Mouse (Mus musculus): ENCODE measurements around the gene Myb.

The Myb gene

DNA sequence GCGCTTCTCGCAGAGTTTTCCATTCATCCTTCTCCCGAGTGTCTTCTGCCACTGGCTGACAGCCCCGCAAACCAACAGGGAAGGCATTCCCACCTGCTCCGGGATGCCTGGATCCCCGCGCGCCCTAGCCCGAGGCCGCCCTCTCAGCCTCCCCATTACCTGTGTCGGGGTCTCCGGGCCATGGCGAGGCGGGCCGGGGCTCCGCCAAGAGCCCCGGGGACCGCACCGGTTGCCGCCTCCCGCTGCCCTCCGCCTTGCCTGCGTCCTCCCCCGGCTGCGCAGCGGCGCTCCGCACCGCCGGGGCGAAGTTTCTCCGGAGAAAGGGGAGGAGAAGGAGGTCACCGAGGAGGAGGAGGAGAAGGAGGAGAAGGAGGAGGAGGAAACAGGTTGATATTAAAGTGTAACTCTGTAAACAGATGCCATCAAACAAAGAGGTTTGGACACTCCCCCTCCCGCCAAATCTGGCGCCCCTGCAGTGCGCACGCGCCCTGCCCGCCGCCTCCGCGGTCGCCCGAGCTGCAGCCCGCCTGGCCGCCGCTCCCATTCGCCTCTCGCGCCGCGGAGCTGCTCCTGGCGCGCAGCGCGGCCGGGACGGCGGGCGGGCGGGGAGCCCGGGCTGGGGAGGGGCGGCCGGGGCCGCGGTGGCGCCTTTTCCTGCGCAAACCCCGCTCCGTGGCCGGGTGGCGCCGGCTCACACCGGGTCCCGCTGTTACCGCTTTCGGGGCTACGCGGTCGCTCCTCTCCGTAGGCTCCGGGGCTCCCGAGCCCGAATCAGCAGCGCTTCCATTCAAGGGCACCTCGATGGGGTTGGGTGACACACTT lies at the start of gene Myb:
Myb (minus strand) TSS at position 448 of the 822 bp plus-strand sequence.
- peak; percentile 84 for DNase-seq (ENCODE audit: low read depth, low spot score)

DNA sequence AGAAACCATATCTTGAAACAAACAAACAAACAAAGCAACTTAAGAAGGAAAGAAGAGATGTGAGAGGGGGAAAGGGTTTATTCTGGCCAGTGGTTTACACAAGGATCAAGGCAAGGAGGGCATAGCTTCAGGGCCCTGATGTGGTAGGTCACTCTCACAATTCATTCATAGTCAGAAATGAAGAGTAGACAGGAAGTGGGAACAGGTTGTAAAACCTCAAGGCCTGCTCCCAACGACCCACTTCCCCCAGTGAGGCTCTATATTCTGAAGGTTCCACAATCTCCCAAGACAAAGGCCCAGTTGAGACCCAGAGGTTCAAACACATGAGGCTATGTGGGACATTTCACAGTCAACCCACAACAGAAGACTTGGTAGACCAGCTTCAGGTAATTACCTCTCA lies 46.6 kb upstream of the Myb start:
- no peak for DNase-seq (ENCODE audit: low read depth, low spot score)

DNA sequence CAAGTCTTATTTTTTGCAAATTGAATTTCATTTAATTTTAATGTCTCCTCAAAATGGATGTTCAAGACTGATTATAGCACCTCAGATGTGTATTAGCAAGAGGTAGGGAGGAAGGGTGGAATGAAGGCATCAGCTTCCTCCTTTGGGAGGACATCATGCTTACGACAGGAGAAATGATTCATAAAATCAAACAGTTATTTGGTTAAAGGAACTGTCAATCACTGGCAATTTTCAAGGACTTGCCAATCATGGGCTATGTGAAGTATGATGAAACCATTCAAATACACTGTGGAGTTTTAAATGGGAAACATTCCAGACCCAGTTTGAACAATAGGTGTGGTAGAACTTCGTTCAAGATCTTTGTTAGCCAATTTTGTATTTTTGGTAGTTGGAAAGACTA lies 45.4 kb upstream of the Myb start:
- no peak for DNase-seq (ENCODE audit: low read depth, low spot score)

DNA sequence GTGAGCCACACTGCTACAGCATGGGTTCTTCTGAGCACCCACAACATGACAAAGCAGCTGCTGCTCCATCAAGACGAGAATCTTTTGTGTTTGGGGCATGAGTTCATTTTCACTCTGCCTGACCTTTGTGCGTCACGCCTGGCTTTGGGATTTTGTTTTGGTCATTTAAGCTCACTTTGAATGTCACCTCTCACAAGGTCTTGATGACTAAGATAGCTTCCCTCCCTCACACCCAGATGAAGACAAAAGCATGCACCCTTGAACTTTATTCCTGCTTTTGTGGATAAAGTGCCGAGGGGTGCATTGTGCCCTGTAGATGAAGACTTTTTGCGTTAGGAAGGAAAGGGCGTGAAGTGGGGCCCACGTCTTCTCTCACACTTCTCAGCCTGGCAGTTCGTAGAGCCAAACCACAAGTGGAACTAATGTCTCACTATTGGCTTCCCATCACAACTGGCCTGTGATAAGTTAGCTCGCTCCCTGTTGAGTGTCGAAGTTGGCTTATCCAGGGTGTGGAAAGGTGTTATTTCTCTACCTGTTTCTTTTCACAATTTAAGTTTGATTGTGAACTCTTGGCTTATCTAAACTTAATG lies 43.8 kb upstream of the Myb start:
- no peak for DNase-seq (ENCODE audit: low read depth, low spot score)

DNA sequence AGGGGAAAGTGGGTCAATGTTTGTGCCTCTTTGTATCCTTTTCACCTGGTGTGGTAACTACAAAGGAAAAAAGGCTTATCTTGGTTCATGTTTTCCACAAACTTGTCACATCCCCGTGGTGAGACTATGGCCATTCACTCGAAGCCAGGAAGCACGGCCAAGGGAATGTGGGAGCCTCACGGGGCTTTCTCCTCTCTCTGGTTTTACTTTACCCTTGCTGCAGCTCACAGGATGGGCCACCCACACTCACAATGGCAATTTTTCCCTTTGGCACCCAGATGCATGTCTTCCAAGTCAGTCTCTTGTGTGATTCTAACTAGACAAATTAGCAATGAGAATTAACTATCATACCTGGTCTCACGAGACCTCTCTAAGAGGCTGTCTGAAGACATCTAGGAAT lies 43.1 kb upstream of the Myb start:
- DNase-seq (ENCODE audit: low read depth, low spot score): no peak

DNA sequence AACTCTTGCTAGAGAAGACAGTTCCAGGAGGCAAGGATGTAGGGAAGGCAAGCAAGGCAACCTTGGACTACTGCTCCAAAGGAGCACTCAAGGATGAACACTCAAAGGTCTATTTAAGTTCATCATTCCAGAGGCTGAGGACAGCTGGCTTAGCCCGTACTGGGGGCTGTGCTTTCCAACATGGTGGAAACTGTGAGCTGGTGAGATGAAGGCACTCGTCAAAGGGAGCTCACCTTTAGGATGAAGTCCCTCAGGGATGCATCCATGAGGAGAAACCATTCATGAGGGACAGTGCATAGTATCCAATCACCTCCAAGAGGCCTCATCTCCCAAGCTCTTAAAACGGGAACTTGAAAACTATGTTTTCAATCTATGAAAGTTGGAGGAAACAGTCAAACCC lies 42.7 kb upstream of the Myb start:
- DNase-seq (ENCODE audit: low read depth, low spot score): no peak

DNA sequence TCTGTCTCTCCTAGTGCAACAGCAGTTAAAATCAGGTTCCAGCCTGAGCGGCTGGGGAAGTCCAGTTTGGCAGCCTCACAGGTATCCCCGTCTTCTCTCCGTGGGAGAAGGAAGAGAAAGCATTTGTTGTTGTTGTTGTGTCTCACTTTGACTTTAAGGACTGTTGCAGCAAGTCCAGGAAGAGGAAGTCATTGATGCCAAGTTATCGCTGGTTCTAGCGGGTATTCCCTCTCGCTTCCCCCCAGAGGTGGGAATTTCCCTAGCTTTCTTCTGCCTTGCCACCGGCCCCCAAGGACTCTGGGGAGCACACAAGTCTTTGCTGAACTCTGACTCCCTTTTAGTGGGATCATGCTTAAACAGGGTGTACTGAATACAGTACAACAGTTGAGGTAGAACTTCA lies 40.0 kb upstream of the Myb start:
- no peak for DNase-seq (ENCODE audit: low read depth, low spot score)

DNA sequence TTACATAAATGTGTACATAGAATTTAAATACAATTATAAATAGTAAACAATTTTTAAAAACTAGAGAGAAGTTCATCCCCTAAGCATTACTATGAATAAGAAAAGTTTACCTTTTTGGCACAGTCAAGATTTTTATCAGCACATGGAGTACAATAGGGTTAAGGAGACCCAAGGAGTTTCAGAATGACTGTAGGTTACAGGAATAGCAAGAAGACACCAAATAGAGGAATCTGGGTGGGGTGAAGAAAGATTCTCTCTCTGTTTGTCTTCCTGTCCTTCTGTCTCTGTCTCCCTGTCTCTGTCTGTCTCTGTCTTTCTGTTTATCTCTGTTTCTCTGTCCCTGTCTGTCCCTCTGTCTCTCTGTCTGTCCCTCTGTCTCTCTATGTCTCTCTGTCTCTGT lies 39.5 kb upstream of the Myb start:
- DNase-seq (ENCODE audit: low read depth, low spot score): no peak

DNA sequence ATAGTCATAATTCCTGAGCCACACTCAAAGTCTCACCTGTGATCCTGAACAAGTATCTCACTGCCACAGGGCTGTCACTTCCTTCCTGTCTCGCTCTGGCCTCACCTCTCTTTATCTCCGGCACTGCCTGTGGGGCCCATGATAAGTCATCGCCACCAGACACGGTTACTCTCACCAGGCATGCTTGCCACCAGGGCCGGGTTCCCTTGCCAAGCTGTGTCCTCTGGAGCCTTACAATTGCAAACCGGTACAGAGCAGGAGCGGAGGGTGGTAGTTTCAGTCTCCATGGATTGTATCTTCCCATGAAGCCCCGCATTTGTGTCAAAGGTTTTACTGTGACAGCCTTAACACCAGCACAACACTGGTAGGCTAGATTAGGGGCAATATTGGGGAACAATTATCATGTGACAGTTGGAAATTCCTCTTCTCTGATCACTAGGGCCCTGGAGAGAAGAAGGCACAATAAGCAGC lies 35.9 kb upstream of the Myb start:
- no peak for DNase-seq (ENCODE audit: low read depth, low spot score)

DNA sequence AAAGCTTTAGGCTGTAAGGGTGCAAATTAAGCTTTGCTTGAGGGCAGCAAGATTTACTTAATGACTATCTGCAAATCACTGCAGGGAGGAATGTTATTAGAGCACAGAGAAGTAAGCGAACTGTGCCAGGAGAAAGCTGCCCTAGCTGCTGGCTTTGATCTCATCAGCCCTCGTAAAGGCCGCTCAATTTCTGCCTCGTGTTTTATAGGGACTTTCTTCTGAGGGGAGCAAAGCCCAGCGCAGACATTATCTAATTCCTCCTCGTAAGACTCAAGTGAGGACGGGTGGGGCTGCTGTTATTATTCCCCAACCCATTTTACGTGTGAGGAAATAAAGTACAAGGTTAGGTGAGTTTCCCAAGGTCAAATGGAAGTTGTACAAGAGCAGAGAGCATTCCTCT lies 34.8 kb upstream of the Myb start:
- peak; percentile 19 for DNase-seq (ENCODE audit: low read depth, low spot score)

DNA sequence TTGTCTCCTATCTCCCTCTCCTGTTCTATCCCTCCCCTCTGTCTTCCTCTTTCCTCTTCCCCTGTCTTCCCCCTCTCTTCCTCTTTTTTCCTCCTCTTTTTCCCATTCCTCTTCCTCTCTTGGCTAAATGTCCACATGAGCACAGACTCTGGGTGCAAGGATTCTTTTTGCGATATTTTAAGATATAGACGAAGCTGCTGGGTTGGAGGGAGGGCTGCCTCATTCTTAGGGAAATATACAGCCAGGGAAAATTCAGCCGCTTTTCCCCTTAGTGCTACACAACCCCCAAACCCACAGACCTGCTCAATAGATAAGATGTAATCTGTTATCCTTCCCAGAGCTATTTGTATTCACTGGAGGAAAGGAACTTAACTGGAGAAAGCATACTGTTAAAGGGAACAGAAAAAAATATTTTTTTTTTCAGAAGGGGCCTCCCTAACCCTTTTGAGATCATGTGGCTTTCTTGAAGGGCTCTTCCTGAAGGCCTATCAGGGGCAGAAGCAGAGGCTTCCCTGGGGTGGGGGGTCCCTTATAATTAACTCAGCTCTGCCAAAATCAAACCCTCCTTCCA lies 33.2 kb upstream of the Myb start:
- DNase-seq (ENCODE audit: low read depth, low spot score): no peak

DNA sequence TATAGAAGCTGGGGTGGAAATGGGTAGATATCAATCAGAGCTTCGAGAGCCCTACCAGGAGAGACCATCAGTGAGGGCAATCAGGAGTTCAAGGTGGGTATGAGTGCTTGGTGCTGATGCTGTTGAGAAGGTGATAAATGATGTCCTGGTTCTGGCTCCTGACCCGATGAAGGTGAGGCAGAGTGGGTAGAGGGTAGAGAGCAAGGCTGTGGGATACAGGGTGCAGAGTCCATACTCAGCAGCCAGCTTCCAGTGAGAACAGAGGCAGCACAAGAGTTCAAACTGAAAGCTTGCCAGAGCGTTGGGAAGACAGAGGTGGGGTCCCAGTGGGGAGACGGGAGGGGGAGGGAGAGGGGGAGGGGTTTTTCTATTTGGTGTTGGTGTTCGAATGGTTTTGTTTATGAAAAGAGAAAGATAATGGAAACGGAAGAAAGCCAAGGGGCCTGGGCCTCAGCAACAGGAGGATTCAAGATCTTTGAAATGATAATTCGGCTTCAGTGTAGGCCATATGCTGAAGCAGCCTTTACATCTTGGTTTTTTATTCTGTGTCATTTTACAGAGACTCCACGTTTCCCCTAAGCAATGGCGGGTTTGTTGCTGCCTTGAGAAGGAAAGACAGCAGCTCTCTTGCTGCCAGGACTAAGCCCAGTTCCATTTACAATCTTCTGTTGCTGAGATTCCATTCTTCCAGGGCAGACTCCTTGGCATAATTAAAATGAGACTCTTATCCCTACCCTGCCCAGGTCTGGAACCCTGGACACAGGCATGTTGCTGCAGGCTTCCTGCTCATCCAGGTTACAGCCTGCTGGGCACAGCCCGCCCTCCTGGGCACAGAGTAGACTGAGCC lies 32.5 kb upstream of the Myb start:
- no peak for DNase-seq (ENCODE audit: low read depth, low spot score)

DNA sequence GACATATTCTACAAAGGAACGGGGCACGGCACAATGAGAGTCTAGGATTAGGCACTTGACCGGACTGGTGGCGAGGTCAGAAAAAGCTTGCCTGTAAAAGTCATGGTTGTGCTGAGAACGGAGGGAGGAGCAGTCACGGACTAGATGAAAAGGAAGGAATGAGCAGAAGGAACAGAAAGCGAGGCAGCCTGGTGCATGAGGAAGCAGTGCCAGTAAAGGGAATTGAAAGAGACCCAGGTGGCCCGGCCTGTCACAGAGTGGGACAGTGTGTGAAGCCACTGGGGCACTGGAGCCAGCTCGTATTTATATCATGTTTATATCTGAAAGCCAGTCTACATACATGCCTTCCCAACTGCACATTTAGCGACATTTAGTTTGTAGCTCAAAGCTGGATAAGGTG lies 31.7 kb upstream of the Myb start:
- no peak for DNase-seq (ENCODE audit: low read depth, low spot score)

DNA sequence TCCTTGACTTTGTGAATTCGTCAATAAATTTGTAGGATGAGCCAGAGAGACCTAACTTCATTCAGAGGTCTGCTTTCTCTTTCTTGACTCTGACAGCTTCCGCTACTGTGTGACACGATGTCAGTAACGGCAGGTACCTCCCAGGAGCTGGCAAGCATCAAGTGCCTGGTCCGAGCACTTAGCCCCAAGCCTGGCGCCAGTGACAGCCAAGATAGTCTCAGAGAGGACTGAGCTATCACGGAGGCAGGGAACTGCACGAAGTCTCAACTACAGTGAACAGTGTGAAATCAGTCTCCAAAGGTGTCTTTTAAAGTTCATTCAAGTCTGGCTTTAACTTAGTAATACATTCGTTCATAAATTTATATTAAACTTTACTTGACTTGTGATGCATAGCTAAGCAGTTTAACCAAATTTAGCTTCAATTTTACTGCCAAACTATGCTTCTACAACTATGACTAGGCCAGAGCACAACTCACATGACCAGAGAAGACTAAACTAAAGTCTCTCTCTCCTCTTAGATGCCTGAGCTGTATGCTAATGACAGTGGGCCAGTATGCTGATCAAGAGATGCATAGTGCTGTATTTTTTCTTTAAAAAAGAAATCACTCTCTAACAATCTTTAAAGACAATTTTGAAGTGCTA lies 29.1 kb upstream of the Myb start:
- no peak for DNase-seq (ENCODE audit: low read depth, low spot score)

DNA sequence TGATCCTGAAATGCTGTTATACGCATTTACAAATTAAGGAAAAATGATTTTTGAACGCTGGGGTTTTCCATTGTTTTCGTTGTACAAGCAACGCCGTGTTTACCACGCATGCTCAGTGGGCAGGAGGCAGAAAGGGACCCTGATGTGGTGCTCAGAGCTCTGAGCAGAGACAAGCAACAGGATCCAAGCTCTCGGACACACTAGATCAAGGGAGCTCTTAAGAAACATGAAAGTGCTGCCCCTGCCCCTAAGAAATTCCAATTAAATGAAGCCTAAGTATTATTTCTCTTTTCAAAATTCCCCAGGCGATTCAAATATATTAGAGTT lies 28.5 kb upstream of the Myb start:
- no peak for DNase-seq (ENCODE audit: low read depth, low spot score)

DNA sequence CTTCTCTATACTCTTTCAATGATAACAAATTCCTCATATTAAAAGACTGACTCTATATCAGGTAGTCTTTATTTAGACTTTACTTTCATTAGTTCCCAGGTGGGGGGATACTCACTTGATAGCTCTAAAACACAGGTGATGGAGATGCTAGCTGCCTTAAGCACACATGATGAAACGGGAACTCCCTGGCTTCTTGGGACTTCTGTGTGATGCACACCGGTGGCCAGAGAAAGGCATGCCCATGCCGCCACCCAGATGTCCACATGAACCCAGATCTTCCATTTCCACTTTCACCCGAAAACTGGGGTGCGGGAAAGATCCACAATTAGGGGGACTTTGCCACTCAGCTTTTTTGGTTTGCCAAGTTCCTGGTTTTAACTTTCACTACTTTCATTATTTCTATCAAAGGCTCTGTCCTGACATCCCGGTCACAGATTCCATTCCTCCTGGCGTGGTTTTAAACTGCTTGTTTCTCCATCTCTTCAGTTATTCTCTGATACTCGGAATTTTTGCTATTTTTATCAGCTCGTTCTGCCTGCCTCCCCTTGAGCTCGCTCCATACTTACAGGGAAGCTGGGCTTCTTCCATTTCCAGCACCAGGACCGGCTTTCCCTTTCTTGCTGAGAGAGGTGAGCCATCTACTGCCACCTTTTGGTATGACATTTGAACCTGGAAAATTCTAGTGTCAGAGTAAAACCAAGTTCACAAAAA lies 27.9 kb upstream of the Myb start:
- DNase-seq (ENCODE audit: low read depth, low spot score): peak; percentile 61

DNA sequence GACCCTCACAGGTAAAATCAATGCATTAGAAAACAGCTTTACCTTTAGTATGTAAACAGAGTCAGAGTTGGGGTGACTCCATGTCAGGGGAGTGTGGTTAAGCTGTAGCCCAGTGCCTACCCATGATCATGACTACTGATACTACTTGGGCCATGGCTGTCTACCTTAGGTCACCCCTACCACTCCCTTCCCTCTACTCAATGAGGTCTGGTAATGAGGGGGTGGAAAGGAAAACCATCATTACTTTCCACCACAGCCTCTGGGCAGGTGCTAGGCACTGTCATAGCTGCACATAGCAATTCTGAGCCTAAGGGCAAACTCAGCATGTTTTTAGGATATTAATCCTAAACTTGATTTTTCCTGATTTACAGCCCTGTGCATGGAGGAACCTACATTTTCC lies 27.1 kb upstream of the Myb start:
- no peak for DNase-seq (ENCODE audit: low read depth, low spot score)

DNA sequence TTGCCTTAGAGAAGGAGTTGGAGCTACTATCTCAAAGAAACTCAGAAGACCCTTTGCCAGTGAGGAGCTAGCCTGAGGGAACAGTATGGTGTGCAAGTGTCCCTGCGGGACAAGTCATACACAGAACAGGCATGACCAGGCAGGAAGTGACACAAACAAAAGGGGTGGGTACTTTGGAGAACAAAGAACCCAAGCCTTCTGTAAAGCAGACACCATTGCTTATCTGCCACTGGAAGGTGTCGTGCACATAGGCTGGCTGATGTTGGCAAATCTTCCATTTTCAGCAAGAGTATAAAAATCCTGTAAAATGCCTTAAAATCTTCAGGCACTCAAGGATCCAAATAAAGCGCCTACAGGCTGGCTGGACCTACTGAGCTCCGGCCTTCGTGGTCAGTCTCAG lies 25.9 kb upstream of the Myb start:
- no peak for DNase-seq (ENCODE audit: low read depth, low spot score)

DNA sequence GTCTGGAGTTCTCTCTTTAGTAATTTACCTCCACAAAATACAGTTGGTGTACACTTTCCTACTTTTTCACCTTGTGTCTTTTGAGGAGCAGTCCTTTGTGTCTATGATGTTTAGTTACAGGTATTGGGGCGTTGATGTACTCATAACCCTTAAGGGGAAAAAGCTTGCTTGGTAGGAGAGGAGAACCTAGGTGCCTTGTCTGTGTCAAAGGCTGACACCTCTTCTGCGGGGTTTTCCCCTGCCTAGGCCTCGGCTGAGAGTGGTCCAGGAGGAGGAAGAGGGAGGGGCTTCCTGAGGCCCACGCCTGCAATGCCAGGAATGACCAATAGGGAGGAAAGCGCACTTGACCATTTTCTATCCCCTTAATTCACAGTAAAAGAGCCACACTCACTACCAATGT lies 17.9 kb upstream of the Myb start:
- peak; percentile 34 for DNase-seq (ENCODE audit: low read depth, low spot score)

DNA sequence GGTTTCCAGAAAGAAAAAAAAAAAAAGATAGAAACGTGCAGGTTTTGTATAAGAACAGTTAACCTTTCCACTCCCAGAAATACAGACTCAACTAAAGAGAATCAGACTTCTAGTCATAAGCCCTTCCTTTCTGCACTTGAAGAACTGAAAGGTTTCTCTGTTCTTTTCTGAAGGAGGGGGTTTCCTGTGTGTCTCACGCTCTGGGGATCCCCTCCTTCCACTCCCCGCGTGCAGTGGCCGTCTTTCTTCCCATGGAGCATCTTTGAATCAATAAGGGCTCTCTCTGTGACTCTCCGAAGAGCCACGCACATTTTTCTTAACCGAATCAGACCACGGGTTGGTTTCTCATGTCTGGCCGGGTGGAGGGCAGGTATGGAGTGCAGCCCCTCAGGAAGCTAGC lies 17.5 kb upstream of the Myb start:
- DNase-seq (ENCODE audit: low read depth, low spot score): no peak

DNA sequence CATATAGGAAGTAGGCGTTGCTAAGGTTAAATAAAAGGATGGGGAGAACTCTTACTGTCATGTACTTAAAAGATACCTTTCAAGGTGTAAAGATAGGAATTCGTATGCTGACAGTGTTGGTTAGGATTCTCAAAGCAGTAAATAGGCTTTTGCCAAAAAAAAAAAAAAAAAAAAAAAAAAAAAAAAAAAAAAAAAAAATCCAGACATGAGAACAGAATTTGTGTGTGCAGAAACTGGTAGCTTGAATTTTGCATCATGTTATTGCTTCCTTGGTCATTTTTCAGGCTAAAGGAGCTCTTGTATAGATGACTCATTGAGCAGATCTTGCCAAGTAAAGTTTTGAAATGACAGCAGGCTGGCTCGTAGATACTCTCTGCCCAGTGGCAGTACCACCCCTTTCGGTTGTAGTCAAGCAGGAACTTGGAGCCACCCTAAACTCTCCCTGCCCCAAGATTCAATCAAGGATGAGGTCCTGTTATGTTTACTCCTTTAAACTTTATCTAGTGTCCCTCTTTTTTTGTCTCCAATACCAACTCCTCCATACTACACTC lies 11.9 kb upstream of the Myb start:
- DNase-seq (ENCODE audit: low read depth, low spot score): no peak

Data from mesoderm, embryonic 11.5 days (tissue).